Mouse (Mus musculus): Measurements from ENCODE around the gene Pde4b. TPM values are rescaled to one million over a fixed set of nuclear protein-coding genes. Genes with fewer than 3 reads are reported as not detected.

The Pde4b gene
- polyA plus RNA-seq, 1 experiment from 2014 or later, result 21.8 TPM

DNA sequence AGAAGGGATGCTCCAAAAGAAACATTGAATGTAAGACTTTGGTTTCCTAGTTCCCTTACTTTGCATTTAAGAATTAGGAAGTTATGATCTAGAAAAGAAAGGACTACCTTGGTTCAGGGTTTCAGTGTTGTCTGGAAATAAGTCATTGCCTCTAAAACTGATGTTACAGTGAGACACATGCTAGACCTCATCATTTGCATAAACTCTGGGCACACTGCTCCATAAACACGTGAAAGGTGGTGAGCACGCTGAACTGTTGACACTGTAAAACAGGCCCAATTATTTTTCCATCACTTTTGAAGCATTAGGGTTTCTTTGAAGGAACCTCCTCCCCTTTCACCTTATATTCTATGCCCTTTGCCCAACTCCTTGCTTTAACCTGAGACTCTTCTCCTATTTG is 122.4 kb downstream of the Pde4b start:
- H3K9me3 ChIP-seq, result no peaks in the 10 kb centered on the region
- WGBS, result 78% methylated on average over 2 of the region's 2 CpGs
- H3K9ac ChIP-seq, result no peak overlapping the region
- no peaks in the 10 kb centered on the region for H3K4me1 ChIP-seq (replicated peaks)
- no peak overlapping the region for H3K4me2 ChIP-seq
- H3K27ac ChIP-seq (replicated peaks), result no peak overlapping the region
- H3K27me3 ChIP-seq, result no peaks in the 10 kb centered on the region
- ATAC-seq (ENCODE audit: low read depth), result no peak
- H3K36me3 ChIP-seq, result no peaks in the 10 kb centered on the region
- H3K4me3 ChIP-seq, result no peak overlapping the region

DNA sequence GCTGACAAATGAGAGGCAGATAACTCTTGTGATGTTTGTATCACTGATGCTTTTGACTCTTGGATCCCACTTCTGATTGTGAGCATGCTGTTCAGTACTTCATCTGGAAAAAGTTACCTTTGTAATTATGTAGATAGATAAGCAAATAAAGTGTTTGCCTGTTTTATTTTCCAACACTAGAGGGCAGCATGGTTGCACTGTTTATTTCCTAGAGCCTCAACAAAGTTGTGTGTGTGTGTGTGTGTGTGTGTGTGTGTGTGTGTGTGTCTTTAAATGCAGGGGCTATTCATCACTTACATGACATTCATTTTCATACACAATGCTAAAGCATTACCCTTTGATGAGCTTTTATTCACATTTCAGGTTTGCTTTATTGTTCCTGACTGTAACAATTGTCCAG is 139.4 kb downstream of the Pde4b start:
- H3K9me3 ChIP-seq, result no peaks in the 10 kb centered on the region
- no peak overlapping the region for H3K4me3 ChIP-seq
- H3K4me2 ChIP-seq, result no peak overlapping the region
- no peaks in the 10 kb centered on the region for H3K36me3 ChIP-seq
- H3K9ac ChIP-seq, result no peak overlapping the region
- ATAC-seq (ENCODE audit: low read depth), result peak; percentile 32; the same call in 1 of the 2 replicates
- no peak overlapping the region for H3K27ac ChIP-seq (replicated peaks)
- H3K27me3 ChIP-seq, result no peaks in the 10 kb centered on the region
- 0 out of 2 replicates have a peak, but pooled peaks cover 5% of the 10 kb centered on the region for H3K4me1 ChIP-seq (replicated peaks)

DNA sequence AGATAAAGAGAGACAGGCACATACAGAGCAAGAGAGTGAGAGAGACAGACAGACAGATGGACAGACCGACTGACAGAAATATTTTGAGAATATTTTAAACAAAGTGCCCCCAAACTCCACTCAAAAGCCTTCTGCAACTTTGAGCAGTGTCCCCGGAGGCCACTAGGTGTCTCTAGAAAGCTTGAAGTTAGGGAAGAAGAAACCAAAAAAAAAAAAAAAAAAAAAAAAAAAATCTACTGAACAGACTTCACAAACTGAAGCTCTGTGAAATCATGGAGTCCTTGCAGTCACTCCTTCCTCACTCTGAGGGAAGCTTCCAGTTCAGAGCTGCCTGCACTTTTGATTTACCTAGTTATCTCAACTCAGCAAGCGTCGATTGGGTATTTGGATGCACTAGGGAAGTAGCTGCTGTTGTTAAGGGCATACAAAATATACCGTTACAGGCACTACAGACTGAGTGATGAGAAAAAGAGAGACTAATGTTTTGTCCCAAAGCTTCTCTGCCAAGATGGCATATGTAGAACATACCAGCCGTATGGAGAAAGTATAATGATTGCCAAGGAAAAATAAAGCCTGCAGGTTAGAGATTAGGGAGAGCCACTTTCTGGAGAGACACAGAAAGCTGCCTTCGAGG is 141.7 kb downstream of the Pde4b start:
- Histone ChIP-seq H3K9ac (no peak overlapping the region), H3K27ac (replicated peaks) (no peak overlapping the region), H3K9me3 (no peaks in the 10 kb centered on the region), H3K36me3 (no peaks in the 10 kb centered on the region), H3K27me3 (no peaks in the 10 kb centered on the region), H3K4me3 (no peak overlapping the region), H3K4me2 (no peak overlapping the region), H3K4me1 (replicated peaks) (0 out of 2 replicates have a peak, but pooled peaks cover 5% of the 10 kb centered on the region)
- 60% methylated on average over 7 of the region's 7 CpGs for WGBS
- no peak for ATAC-seq (ENCODE audit: low read depth)

DNA sequence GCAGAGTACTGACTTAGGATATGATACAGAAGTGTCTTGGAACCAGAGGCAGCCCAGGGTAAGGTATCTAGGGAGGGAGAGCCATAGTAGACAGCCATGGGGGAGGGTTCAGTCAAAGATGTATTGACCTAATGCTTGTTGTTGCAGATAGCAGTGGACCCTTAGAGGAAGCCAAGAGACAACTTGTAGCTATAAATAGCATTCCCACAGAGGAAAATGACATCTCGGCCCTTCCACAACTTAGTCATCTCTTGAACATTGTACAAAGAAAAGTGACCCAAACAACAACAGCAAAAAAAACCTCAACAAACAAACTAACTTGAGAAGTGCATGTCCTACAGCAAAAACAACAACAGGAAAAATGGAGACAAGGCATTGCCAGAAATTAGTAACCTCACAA is 143.6 kb downstream of the Pde4b start:
- Histone ChIP-seq H3K4me1 (replicated peaks) (0 out of 2 replicates have a peak, but pooled peaks cover 5% of the 10 kb centered on the region), H3K27ac (replicated peaks) (no peak overlapping the region), H3K4me2 (no peak overlapping the region), H3K9me3 (no peaks in the 10 kb centered on the region), H3K36me3 (no peaks in the 10 kb centered on the region), H3K27me3 (no peaks in the 10 kb centered on the region), H3K9ac (no peak overlapping the region), H3K4me3 (no peak overlapping the region)
- WGBS, result 77% methylated on average over 1 of the region's 1 CpGs
- no peak for ATAC-seq (ENCODE audit: low read depth)

DNA sequence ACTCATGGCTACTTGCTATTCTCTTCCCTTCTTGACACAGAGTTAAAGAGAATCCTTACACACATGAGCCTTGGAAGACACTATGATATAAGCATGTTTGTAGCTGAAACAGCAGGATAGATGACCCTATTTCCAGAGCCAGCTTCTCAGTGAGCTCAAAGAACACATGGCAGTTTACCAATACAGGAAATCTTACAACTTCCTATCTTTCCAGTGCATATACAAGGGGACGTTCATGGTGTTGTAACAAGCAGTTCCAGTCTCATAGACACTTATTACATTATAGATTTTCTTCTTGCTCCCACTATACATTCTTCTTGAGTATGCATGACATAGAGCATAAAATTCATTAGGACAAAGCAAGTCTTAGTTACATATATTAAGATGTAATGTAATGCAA is 146.3 kb downstream of the Pde4b start:
- Histone ChIP-seq H3K9ac (no peak overlapping the region), H3K4me1 (replicated peaks) (0 out of 2 replicates have a peak, but pooled peaks cover 5% of the 10 kb centered on the region), H3K9me3 (no peaks in the 10 kb centered on the region), H3K27ac (replicated peaks) (no peak overlapping the region), H3K4me3 (no peak overlapping the region), H3K4me2 (no peak overlapping the region), H3K36me3 (no peaks in the 10 kb centered on the region), H3K27me3 (no peaks in the 10 kb centered on the region)
- 84% methylated on average over 1 of the region's 1 CpGs for WGBS
- no peak for ATAC-seq (ENCODE audit: low read depth)

DNA sequence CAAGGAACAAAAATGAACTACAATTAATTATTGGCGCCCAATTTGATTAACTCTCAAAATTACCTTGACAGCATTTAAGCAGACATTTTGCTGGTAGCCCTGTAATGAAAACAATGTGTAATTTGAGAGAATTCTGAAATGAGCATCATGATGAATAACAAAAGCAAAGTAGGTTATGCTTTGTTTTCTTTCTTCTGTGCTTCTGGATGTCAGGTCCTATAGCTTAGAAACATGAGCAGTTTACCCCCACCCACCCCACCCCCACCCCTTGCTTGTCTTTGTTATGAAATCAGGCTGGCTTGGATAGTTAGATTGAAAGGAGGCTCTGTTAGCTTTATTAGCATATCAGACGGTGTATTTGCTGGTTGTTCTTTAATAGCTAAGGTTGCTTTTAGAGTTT is 147.8 kb downstream of the Pde4b start:
- Histone ChIP-seq H3K9me3 (no peaks in the 10 kb centered on the region), H3K4me3 (no peak overlapping the region), H3K9ac (no peak overlapping the region), H3K4me1 (replicated peaks) (peaks cover 13% of the 10 kb centered on the region), H3K27me3 (no peaks in the 10 kb centered on the region), H3K4me2 (no peak overlapping the region), H3K36me3 (no peaks in the 10 kb centered on the region), H3K27ac (replicated peaks) (no peak overlapping the region)
- no peak for ATAC-seq (ENCODE audit: low read depth)
- WGBS, result 48% methylated on average over 2 of the region's 2 CpGs

DNA sequence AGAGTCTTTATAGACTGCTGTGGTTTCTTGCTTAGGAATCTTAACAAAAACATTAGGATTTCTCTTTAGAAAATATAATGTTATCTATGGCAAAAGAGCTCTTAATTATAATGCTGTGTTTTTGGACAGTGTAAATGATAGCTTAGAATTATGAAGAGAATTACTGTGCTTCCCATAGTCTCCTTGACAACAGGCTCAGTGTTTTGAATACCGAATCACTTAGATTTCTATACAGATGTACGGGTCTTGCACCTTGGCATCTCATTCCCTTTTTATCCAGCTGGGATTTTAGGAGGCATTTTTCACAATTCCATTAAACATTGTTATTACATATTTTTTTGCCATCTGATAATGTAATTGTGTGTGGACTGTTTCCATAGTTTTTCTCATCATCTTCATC is 151.8 kb downstream of the Pde4b start:
- no peak overlapping the region for H3K4me3 ChIP-seq
- H3K27me3 ChIP-seq, result no peaks in the 10 kb centered on the region
- H3K36me3 ChIP-seq, result no peaks in the 10 kb centered on the region
- peaks cover 25% of the 10 kb centered on the region for H3K4me1 ChIP-seq (replicated peaks)
- no peak overlapping the region for H3K27ac ChIP-seq (replicated peaks)
- no peak for ATAC-seq (ENCODE audit: low read depth)
- H3K9ac ChIP-seq, result no peak overlapping the region
- no peak overlapping the region for H3K4me2 ChIP-seq
- H3K9me3 ChIP-seq, result no peaks in the 10 kb centered on the region
- 34% methylated on average over 2 of the region's 2 CpGs for WGBS

DNA sequence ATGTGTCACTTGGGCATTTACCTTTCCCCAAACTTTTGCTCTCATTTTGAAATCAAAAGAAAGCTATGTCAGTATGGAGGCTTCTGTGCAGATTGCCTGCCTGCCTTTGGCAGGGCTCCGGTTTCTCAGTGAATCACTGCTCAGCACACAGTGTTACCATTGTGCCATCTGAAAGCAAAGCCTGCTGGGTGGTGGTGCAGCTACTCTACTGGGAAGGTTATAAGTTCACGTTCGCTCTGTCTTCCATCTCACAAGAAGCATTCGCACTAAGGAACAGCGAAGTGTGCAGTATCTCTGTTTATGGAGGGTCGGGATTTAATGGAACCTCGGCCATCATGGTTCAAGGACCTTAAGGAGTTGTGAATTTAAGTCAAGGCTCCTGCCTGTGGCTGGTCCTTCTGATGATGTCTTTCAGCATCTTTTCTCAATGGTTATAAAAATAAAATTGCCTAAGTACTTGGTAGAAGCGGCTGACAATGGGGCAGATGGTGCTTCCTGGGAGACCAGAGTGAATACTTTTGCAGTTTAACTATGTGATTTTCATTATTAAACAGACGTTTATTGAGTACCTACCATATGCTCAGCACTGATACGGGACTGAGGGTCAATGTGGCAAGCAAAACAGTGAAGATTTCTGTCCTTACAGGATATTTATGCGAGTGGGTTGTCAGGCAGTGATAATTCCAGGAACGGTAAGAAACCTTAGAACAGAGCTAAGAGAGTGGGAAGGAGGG is 152.5 kb downstream of the Pde4b start:
- ATAC-seq (ENCODE audit: low read depth), result peak; percentile 90
- H3K4me2 ChIP-seq, result no peak overlapping the region
- H3K27me3 ChIP-seq, result no peaks in the 10 kb centered on the region
- peaks cover 25% of the 10 kb centered on the region for H3K4me1 ChIP-seq (replicated peaks)
- H3K27ac ChIP-seq (replicated peaks), result peak overlapping the region; percentile 67
- no peak overlapping the region for H3K9ac ChIP-seq
- WGBS, result 36% methylated on average over 12 of the region's 12 CpGs
- H3K4me3 ChIP-seq, result no peak overlapping the region
- H3K36me3 ChIP-seq, result no peaks in the 10 kb centered on the region
- H3K9me3 ChIP-seq, result no peaks in the 10 kb centered on the region

DNA sequence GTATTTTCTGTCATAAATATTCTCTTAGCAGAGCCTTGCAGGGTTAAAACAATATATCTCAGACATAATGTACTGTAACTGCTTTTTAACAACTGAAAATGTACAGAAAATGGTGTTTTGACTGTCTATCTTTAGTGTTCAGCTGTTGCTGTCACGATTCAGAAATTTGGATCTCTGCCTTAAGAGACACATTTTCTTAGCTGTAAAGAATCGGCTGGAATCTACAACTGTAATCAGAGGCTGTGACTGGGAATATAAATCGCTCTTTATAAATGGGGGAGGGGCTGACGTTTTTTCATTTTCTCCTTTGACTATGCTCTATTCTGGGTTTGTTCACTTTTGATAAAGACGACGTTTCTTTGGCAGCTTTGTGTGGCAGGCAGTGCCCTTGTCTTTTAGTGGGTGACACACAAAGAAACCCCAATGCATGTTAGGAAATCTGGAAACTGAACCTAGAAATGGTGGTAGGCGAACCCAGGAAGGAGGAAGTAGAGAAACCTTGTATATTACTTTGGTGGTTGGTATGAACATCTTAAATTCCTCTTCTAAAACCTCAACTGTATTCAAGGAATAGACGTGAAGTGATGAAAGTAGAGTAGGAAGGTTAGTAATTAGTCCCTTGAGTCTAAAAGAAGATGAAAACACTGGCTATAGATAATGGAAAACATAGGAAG is 153.5 kb downstream of the Pde4b start:
- Histone ChIP-seq H3K4me1 (replicated peaks) (peaks cover 25% of the 10 kb centered on the region), H3K27ac (replicated peaks) (peak overlapping the region; percentile 23; the same call in 1 of the 2 replicates), H3K4me3 (no peak overlapping the region), H3K9me3 (no peaks in the 10 kb centered on the region), H3K9ac (no peak overlapping the region), H3K4me2 (no peak overlapping the region), H3K27me3 (no peaks in the 10 kb centered on the region), H3K36me3 (no peaks in the 10 kb centered on the region)
- 66% methylated on average over 8 of the region's 8 CpGs for WGBS
- no peak for ATAC-seq (ENCODE audit: low read depth)

DNA sequence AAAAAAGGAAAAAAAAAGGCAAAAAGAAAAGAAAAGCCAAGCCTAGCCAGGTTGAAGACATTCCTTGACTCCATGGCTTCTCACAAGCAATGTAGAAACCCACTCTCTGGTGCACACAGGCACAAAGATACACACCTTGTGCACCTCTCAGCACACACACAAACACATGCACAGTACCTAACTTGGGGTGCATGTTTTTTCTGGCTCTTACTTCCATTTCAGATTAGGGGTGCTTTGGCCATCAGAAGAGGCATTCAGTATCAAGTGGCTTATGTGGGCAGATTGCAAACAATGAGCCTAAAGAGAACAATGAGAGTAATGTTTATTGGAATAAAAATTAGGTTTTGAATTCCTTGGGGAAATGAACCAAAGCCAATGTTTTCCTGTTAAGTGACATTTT is 166.7 kb downstream of the Pde4b start:
- H3K27ac ChIP-seq (replicated peaks), result peak overlapping the region; percentile 88
- no peaks in the 10 kb centered on the region for H3K36me3 ChIP-seq
- peak overlapping the region; percentile 79 for H3K4me2 ChIP-seq
- H3K9ac ChIP-seq, result no peak overlapping the region
- H3K4me3 ChIP-seq, result peak overlapping the region; percentile 44
- peaks cover 28% of the 10 kb centered on the region for H3K4me1 ChIP-seq (replicated peaks)
- no peaks in the 10 kb centered on the region for H3K9me3 ChIP-seq
- peak; percentile 51; the same call in 1 of the 2 replicates for ATAC-seq (ENCODE audit: low read depth)
- H3K27me3 ChIP-seq, result no peaks in the 10 kb centered on the region

DNA sequence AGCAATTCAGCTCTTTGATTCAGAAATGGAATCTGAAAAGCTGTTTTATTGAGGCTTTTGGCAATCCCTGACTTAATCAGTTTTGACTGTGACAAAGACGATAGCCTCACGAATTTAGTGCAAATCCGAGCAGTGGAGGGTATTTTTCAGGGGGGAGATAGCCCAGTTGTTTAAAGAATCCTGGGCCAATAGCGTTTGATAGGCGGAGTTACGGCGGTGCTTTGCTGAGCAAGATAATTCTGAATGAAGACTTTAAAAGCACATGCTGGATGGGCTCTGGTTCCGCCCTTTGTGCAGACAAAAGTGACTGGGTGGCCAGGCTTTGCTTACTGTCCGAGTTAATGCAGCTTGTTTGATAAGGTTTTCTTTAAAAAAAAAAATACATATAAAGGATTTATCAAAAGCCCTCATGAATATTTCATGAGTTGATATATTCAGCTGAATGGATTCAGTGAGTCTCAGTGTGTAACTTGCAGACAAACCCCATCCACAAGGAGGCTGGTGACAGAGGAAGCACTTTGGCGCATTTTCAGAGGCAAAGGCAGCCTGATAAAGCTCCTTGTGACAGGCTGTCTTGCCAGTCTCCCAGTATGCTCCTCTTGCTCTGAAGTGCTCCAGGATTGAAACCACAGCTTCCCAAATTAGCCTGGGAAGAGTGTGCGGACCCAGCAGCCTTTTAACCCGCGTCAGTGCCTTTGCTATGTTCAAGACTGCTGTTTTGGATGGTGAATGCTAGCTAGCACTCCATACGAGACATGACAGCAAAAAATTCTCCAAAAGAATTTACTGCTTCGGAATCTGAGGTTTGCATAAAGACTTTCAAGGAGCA is 167.3 kb downstream of the Pde4b start:
- Histone ChIP-seq H3K27me3 (no peaks in the 10 kb centered on the region), H3K4me1 (replicated peaks) (peaks cover 28% of the 10 kb centered on the region), H3K27ac (replicated peaks) (peak overlapping the region; percentile 88), H3K9ac (peak overlapping the region; percentile 73), H3K9me3 (no peaks in the 10 kb centered on the region), H3K4me2 (peak overlapping the region; percentile 79), H3K4me3 (peak overlapping the region; percentile 44), H3K36me3 (no peaks in the 10 kb centered on the region)
- peak; percentile 90 for ATAC-seq (ENCODE audit: low read depth)
- 5% methylated on average over 15 of the region's 15 CpGs for WGBS

DNA sequence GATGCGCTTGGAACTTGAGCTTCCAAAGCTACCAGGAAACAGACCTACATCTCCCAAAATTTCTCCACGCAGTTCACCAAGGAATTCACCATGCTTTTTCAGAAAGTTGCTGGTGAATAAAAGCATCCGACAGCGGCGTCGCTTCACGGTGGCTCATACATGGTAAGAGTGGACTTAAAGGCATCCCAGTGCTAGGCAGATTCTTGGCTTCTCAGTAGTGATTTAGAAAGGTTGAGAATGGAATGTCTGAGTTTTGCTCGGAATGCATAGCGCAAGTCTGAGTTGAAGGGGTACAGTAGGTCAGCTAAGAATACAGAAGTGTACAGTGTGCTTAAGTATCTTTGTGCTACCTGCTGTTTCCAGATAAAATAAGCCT is 167.9 kb downstream of the Pde4b start:
- Histone ChIP-seq H3K9me3 (no peaks in the 10 kb centered on the region), H3K9ac (peak overlapping the region; percentile 73), H3K4me3 (peak overlapping the region; percentile 44), H3K4me2 (peak overlapping the region; percentile 79), H3K27ac (replicated peaks) (peak overlapping the region; percentile 88), H3K4me1 (replicated peaks) (peaks cover 28% of the 10 kb centered on the region), H3K27me3 (no peaks in the 10 kb centered on the region), H3K36me3 (no peaks in the 10 kb centered on the region)
- peak; percentile 34; the same call in 1 of the 2 replicates for ATAC-seq (ENCODE audit: low read depth)
- 32% methylated on average over 9 of the region's 9 CpGs for WGBS

Data from neural tube, embryonic 13.5 days (tissue).